Mouse (Mus musculus) urinary bladder, adult 18-20 months (tissue): ENCODE measurements around the gene Psg16.
A peak's percentile ranks its signal among the peaks of the same experiment; 100 is the strongest.
"Not testable (repeated sequence)": the region's sequence is repeated elsewhere in the genome, so short reads cannot be mapped to it uniquely, and the experiment has no call there.

Experiments used
- DNase-seq, 2 experiments: peaks; one replicate each; pipeline ENCODE4 v3.0.0; 2022; ENCODE audit warnings: low spot score in 2 of 2, mixed read lengths in 2 of 2

The Psg16 gene

GRCm38 (mm10) chr7:17091280-17091679 lies 17.4 kb downstream of the Psg16 start:
- DNase-seq = no peak

GRCm38 (mm10) chr7:17101631-17102030 lies 27.8 kb downstream of the Psg16 start:
- DNase-seq = not testable (repeated sequence)

- DNase-seq = no peak
These were observed 61.5 kb downstream of the Psg16 start for GRCm38 (mm10) chr7:17135307-17135706.

GRCm38 (mm10) chr7:17149931-17150330 lies 76.1 kb downstream of the Psg16 start, which contains the start of gene Ceacam3:
TSS of gene Ceacam3 (plus strand) at chr7:17150282.
- DNase-seq = no peak

GRCm38 (mm10) chr7:17155634-17156033 lies 81.8 kb downstream of the Psg16 start:
- peak; percentile 23 to 47 for DNase-seq

- DNase-seq = no peak
These were observed 83.2 kb downstream of the Psg16 start for GRCm38 (mm10) chr7:17156885-17157677.

GRCm38 (mm10) chr7:17159011-17159410 lies 85.2 kb downstream of the Psg16 start:
- DNase-seq = no peak

GRCm38 (mm10) chr7:17171827-17172226 lies 98.0 kb downstream of the Psg16 start:
- no peak for DNase-seq
